Mouse (Mus musculus) large intestine, adult 2 months (tissue): ENCODE data around the gene Rad54l. TPM values are rescaled to one million over a fixed set of nuclear protein-coding genes. Genes with fewer than 3 reads are reported as not detected.

ENCODE experiments used
- DNase-seq: peaks from one replicate; pipeline ENCODE4 v3.0.0-alpha.2; 2012; ENCODE audit warnings: low read depth, low spot score
- WGBS: fragments of 180-500 bp; shearing (Covaris S2); methylation state at CpG from one replicate; pipeline ENCODE4 v1.1.7; 2018; 5-methylcytosine and 5-hydroxymethylcytosine counted together
- polyA plus RNA-seq: library from polyadenylated mRNA; depleted of rRNA; stranded (reverse); fragments of >200 nt; gene quantifications from 2 replicates; pipeline ENCODE4 v1.2.3, GENCODE M21; 2012

Gene Rad54l
- polyA plus RNA-seq, 1 experiment: 6.2 TPM

DNA sequence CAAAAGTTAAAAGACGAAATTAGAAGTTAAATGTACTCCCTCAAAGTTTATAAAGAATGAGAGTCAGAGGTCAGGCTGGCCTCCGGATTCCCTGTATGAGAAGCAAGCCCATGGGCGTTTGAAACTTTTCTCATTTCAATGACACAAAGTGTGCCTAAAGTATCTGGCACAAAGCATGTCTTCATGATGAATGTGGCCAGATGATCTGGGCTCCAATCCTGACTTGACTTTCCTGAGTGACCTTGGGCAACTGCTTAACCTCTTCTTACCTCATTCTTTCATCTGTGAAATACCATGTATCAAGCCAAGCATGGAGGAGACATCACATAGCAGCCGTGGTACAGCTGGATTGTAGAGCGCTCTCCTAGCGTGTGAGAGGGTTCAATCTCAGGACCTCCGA lies 18.8 kb upstream of the Rad54l start:
- no peak for DNase-seq
- WGBS: 94% methylated on average over 7 of the region's 7 CpGs

DNA sequence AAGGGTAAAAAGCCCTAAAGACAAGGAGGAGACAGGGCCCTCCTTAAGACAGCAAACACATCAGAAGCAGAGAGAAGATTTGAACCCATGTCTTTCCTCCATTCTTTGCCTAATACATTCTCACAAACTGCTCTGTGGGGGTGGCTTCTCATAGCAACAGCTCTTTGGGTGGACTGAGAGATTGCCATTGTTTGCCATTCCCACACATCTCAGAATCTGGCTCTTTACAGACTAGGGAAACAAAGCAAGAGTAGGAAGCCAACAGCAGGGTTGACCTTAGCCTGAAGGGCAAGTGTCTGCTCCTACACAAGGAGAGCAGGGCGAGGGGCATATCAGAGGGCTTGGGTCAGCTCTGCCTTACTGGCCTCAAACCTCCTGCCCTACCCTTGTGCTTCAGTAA lies 18.2 kb upstream of the Rad54l start:
- WGBS: 93% methylated on average over 1 of the region's 1 CpGs
- DNase-seq: no peak

DNA sequence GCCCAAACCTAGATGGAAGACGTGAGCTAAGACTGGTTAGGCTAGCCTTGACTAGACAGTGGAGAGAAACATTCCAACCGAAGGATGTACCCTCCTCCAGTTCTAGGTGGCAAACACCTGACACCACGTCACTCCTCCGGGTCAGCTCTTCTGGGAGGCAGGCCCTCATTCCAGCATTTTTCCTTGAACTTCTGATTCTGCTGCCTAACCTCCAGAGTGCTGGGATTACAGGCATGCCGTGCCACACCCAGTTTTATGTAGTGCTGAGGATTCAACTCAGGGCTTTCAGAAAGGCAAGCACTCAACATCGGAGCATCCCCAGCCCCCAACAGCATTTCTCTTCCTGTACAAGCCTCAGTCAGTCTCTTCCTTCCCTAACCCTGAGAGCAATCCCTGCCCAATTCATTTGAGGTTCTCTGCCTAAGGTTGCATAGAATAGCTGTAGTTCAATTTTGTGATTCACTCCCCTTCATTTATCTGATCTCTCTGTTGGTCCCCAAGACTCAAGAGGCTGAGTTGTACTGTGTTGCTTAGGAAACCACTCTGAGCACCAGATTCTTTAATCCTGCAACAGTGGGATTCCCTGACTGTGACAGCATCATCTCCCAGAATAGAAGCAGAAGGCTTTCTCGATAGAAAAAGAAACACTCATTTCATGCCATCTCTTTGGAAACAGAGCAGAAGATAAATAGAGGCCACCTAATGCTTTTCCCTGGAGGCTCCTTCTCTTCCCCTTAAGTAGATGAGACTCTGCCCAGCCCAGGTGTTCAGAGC lies 17.5 kb upstream of the Rad54l start:
- 69% methylated on average over 7 of the region's 7 CpGs for WGBS
- DNase-seq: no peak

DNA sequence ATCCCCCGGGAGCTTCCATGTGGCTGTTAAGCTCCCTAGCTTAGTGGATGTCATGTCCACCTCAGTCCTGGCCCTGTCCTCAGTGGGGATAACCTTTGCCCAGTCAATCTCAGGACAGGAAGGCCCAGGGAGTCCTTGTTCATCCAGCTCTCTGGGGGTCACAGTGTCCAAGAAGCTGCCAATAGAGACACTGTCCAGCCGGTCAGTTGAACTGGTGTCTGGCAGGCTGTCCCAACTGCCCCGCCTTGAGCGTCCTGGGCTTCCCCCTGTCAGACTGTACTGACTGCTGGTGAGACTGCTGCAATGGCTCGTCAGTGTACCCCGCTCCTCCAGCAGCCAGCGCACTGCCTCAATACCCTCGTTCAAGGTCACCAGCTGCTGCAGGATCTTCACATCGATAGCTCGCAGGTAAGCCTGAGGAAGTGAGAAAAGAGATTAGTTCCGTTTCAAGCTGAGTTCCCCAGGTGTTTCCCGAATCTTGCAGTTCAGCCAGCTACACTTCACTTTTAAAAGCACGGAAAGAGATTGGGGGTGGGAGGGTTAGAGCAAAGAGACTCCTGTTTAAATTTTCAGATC lies 14.0 kb upstream of the Rad54l start:
- 83% methylated on average over 13 of the region's 13 CpGs for WGBS

GRCm38 (mm10) chr4:116134990-116135389 lies 11.5 kb upstream of the Rad54l start:
- WGBS: 12% methylated on average over 2 of the region's 2 CpGs
- DNase-seq: no peak

More for the DNA sequence above, 14.0 kb upstream of the Rad54l start:
- DNase-seq: no peak

- DNase-seq: no peak
- 48% methylated on average over 4 of the region's 4 CpGs for WGBS
These were observed 9.6 kb upstream of the Rad54l start for GRCm38 (mm10) chr4:116133126-116133525.

DNA sequence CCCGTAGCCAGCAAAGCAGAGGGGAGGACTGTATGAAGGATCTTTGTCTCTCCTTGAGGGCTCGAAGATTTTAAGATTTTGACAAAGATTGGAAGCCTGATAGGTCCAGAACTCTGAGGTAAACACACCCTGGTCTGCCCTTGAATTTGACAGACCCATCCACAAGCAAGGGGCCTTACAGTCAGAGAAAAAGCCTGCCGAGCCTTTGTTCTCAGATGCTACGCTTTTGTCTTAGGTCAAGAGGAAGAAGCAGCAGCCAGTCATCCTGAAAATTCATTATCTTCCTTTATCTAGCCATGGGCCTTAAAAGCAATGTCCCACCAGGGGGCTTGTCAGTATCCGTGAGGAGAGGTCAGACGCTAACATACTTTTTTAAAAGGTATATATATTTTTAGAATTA lies 4.5 kb upstream of the Rad54l start:
- 87% methylated on average over 6 of the region's 6 CpGs for WGBS
- DNase-seq: no peak

DNA sequence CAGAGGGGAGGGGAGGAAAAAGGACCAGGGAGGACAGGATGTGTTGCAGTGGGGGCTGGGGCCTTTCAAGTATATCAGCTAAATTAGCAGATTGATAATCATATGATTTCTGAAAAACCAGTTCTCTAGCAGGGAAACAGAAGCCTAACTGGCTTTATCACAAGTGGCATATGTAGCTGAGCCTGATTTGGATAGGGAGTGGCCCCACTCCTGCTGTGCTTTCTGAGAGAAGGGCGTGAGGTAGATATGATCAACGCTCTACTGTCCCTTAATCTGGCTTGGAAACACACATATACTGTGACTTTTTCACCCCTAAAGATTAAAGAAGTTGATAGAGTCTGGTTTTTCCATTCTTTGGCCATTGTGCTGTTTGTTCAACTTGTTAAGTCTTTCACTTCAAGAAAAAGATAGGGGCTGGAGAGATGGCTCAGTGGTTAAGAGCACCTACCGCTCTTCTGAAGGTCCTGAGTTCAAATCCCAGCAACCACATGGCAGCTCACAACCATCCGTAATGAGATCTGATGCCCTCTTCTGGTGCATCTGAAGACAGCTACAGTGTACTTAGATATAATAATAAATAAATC lies 2.4 kb upstream of the Rad54l start:
- WGBS: 73% methylated on average over 4 of the region's 4 CpGs
- no peak for DNase-seq

- WGBS: 5% methylated on average over 1 of the region's 1 CpGs
These were observed 728 bp downstream of the Rad54l start for GRCm38 (mm10) chr4:116122762-116123161.

DNA sequence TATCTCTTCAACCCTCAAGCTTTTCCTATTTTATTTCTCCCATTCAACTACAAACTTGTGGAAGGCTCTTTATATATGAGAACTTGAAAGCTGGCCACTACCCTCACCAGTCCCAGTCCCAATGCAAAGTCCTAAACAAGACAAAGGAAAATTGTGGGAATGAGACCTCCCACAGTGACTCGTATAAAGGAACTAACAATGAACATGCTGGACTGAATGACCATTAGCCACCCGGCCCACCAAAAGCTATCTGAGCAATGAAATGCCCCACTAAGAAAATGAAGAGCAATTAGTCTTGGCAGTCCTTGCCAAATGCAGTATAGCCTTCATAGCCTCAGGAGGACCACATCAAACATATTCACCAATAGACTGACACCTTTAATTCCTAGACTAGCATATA lies 12.0 kb downstream of the Rad54l start:
- WGBS: 90% methylated on average over 2 of the region's 2 CpGs
- no peak for DNase-seq

More at GRCm38 (mm10) chr4:116122762-116123161, 728 bp downstream of the Rad54l start:
- DNase-seq: no peak

DNA sequence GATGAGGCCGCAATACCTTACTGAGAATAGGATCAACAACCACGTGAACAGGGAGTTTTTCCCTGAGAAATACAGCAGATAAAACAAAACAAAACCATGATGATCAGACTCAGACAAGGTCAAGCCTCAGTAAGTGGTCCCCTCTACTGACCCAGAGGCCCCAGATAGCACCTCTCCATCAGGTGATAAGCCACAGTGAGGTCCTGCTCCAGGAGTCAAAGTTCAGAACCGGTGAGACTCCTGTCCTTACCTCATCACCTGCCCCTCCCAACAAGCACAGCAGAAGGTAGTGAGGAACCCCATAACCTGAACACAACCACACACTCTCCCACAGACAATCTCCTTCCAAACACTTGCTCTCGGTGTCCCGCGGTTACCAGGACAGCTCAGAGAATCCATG lies 12.8 kb downstream of the Rad54l start:
- WGBS: 85% methylated on average over 6 of the region's 6 CpGs
- no peak for DNase-seq

GRCm38 (mm10) chr4:116105278-116105677 lies 18.2 kb downstream of the Rad54l start:
- DNase-seq: no peak
- 94% methylated on average over 5 of the region's 5 CpGs for WGBS

DNA sequence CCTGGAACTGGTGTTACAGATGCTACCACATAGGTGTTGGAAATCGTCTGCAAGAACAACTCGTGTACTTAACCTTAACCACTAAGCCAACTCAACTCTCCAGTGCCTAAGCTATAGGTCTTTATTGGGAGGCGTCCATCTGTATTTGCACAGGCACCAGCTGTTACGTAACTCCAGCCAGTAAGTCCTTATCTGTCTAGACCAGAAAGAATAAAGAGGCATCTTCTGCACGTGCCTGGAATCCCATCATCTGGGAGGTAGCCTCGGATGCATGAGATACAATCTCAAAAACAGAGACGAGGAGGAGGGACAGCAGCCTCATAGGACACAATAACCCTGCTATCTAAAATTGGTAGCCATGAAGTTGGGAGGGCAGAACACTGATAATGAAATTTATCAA lies 22.5 kb downstream of the Rad54l start:
- no peak for DNase-seq
- WGBS: 69% methylated on average over 7 of the region's 7 CpGs

- no peak for DNase-seq
- WGBS: 66% methylated on average over 8 of the region's 8 CpGs
These were observed 26.3 kb downstream of the Rad54l start for GRCm38 (mm10) chr4:116097211-116097610.

GRCm38 (mm10) chr4:116096291-116096690 lies 27.2 kb downstream of the Rad54l start:
- DNase-seq: no peak
- 86% methylated on average over 10 of the region's 10 CpGs for WGBS

DNA sequence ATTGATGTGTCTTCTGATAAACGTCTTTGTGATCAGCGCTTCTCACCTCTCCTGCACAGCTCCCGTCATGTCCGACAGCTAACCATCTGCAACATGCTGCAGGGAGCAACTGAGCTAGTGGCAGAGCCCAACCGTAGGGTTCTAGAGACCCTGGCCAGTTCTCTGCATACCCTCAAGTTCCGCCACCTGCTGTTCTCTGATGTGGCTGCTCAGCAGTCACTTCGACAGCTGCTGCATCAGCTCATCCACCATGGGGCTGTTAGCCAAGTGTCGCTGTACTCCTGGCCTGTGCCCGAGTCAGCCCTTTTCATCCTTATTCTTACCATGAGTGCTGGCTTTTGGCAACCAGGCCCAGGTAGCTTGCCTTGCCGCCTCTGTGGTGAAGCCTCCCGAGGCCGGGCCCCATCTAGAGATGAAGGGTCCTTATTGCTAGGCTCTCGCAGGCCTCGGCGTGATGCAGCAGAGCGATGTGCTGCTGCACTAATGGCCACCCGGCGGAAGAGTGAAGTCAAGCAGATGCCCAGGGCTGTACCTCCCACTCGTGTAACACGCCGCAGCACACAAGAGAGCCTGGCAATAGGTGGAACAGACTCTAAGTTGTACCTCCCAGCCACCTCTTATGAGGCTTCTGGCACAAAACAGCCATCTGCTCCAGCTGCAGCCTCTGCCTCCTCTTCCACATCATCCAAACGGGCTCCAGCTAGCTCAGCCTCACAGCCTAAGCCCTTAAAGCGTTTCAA lies 34.8 kb downstream of the Rad54l start:
- DNase-seq: no peak
- WGBS: 92% methylated on average over 23 of the region's 23 CpGs

DNA sequence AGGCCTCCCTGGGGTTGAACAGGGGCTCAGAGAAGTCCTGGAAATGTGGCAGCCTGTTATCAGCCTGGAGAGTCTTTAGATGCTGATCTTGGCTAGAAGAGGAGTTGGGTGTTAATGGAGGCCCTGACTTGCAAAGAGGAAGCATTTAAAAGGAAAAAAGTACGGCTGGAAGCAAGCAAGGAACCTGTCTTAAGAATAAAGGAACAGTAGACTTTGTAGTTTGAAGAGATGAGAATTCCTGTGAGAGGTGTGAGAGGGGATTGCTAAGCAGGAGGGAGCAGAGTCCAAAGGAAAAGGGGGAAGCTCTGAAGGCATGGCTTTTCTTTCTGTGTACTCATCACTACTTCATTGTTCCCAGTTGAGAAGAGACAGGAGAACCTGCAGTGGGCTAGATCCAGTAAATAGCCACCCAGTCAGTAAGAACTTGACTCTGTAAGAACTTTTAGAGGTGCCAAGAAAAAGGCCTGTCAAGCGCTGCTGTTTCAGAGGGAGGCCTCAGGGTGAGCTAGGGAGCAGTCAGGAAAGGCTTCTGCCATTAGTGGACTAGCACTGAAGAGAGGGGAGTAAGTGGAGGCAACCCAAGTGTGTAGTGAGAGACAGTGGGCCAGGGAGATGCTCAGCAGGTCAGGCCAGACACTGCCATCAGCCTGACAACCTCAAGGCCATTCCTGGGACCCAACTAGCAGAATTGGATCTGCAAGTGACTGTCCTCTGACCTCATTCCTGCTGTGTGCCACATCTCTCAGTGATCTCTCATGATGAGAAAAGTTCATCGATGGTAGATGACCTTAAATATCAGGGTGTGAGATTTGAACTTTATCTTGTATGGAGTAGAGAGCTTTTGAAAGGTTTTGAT lies 46.0 kb downstream of the Rad54l start:
- WGBS: 30% methylated on average over 3 of the region's 3 CpGs
- no peak for DNase-seq

GRCm38 (mm10) chr4:116076369-116077231 lies 46.9 kb downstream of the Rad54l start:
- no peak for DNase-seq
- 2% methylated on average over 37 of the region's 37 CpGs for WGBS
